Mouse (Mus musculus) heart, postnatal 14 days (tissue): Measurements from ENCODE around the gene Cdt1. TPM values are rescaled to one million over a fixed set of nuclear protein-coding genes. Genes with fewer than 3 reads are reported as not detected.
"Not testable (repeated sequence)": the region's sequence is repeated elsewhere in the genome, so short reads cannot be mapped to it uniquely, and the experiment has no call there.

Experiments
- DNase-seq, 2 experiments: peaks; one replicate each; pipeline ENCODE4 v3.0.0; 2021 to 2022
- intact Hi-C: fragments of 180-260 bp; cut with DNase I; formaldehyde crosslinking; loops from one replicate; pipeline ENCODE4 v1.15.1; 2025
- total RNA-seq, 2 experiments: library from RNA; stranded (reverse); gene quantifications; 2 replicates each; pipeline ENCODE4 v1.2.3; 2021

The Cdt1 gene
- total RNA-seq, 2 experiments from 2014 or later: 3.6 to 4.6 TPM

DNA sequence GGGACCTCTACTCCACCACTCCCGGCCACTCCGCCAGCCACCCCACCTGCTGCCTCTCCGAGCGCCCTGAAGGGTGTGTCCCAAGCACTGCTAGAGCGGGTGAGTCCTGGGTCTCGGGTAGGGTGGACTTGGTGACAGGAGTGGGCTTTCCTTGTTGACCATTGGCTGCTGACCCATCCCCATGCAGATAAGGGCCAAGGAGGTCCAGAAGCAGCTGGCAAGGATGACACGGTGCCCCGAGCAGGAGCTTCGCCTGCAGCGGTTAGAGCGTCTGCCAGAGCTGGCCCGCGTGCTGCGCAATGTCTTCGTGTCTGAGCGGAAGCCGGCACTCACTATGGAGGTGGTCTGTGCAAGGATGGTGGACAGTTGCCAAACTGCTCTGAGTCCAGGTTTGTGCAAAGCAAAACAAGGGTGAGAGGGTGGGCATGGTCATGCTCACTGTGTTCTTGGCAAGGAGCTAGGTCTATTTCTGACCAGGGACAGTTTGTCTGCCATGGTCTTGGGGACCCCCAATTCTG is 4.0 kb downstream of the Cdt1 start:
- no peak for DNase-seq
- intact Hi-C loops: no loop called here

DNA sequence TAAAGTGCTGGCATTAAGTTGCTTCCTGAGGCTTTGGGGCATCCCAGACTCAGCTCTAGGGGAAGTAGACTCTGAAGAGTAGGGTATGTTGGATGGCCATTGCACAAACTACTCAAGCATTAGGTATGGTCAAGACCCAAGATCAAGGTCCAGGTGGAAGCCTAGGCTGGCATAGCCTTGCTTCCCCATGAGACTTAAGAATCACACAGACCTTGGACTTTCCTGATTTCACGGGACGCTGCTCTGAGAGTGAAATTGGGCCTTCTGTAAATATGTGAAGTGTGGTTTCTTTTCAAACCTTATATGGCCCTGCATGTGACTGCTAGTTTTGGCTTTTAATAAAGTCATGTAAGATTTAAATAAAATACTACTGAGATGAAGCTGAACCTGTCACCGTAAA is 4.9 kb downstream of the Cdt1 start:
- no peak for DNase-seq
- intact Hi-C loops: no loop called here

DNA sequence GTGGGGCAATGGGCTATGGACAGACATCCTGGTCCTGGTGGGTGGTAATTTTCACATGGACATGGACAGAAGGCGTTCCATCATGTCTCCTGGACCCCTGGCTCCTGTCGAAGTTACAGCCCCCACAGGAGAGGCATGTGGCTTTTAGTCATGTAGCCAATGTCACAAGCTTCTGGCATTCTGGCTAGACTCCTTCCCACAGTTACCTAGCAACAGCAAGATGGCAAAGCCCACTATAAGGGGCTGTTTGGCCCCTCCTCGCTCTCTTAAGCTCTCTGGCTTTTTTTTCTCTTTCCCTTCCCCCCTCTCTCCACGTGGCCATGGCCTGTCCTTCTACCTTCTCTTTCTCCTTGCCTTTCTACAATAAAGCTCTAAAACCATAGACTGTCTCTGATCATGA is 5.4 kb downstream of the Cdt1 start:
- intact Hi-C loops, DNase-seq: not testable (repeated sequence)

DNA sequence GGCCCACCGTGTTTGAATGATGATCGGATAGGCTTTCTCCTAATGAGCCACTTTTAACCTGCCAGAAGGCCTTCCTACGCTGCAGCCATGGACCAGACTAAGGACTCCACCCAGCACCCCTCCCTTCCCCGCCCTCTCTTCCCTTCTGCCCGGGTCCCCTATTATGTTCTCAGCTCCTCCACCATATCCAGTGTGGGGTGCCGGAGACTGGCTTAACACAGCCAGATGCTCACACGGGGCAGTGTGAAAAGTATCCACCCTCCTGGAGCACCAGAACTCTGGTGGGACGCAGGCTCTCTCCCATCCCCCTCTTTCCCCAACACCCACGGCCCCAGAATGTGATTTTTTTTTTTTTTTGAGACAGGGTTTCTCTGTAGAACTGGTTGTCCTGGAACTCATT is 5.8 kb downstream of the Cdt1 start:
- DNase-seq: no peak
- intact Hi-C loops: no loop called here

DNA sequence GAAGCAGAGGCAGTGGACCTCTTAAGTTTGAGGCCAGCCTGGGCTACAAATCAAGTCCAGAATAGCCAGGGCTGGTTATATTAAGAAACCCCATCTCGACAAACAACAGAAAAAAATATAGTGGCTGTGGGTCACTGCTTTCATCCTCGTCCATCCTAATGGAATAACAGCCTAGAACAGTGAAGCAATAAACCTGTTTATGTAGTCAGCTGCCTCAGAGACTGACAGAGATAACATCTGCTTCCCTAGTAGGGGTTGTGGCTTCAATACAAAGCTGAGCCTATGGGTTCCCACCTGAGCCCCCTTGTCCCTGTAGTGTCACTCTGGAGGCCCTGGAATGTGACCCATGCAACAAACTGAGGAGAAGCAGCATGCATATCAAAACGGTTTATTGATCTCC is 6.4 kb downstream of the Cdt1 start:
- DNase-seq: no peak
- intact Hi-C loops: no loop called here

DNA sequence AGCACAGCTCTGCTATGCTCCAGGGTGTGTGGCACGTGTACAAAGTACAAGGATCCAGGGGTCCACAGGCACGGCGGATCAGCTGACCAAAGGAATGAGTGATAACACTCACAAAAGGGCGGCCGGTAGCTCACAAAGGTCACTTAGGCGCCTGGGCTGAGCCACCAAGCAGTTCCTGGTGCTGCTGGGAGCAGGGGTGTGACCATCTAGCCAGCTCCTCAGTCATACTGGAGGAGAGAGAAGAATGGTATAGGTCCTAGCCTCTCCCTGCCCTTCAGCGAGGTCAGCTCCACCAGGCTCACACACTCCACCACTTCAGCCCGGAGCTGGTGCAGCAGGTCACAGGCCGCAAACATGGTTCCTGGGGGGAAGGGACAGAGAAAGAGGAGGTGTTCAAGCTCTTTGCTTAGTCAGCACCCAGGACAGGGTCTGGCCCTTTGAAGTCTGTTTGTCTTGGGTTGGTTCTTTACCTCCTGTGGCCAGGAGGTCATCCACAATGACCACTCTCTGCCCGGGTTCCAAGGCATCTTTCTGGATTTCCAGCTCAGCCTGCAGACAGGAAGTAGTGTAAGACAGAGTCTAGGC is 6.9 kb downstream of the Cdt1 start:
- intact Hi-C loops: no loop called here
- DNase-seq: no peak

DNA sequence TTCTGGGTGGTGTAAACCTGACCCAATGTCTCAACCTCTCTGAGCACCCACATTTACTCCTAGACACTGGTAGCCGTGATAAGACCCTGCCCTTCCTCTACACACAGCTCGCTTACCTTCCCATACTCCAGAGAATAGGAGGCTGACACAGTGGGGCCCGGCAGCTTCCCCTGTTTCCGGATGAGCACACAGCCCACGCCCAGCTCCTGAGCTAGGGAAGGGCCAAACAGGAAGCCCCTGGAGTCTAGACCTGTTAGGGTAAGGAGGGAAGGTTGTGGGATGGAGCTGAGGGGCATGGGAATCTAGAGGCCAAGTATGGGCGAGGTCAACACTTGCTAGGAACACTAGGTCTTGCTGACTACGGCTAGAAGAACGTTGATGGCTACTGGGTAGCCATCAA is 7.5 kb downstream of the Cdt1 start:
- DNase-seq: no peak
- intact Hi-C loops: no loop called here

DNA sequence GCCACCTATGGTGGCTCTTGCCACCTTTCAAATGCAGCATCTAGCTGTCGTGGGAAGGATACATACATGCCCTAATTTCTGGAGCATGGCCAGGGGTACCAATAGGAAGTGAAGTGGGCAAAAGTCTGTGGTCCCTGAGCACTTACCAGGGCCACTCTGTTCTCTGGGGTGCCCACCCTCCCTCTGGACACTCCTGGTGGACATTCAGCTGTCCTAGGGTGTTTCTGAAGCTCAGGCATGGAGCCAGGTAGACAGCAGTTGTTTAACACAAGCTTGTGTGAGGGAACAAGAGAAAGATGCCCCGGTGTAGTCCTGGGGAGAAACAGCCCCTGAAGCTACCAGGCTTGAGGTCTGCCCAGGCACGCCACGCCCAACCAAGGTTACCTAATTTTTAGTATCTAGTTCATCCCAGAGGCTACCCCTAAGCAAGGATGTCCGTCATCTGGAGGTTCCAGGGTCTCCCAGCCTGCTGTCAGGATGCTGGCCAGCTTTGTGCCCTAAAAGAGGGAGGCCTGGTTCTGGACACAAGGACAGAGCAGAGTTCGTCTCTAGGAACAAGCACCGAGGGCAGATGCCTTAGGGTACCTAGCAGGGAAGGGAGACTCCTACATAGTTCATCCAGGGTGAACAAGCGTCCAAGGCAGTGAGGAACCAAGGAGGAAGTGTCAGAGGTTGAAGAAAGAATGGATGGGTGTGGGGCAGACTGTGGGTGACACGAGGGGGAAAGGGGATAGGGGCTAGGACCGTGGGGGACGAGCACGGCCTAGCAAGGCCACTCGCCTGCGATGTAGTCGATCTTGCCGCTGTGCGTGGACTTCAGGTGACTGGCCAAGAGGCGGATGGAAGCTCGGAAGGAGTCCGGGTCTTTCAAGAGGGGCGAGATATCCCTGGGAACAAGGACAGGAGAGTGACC is 8.2 kb downstream of the Cdt1 start:
- DNase-seq: no peak
- intact Hi-C loops: no loop called here

DNA sequence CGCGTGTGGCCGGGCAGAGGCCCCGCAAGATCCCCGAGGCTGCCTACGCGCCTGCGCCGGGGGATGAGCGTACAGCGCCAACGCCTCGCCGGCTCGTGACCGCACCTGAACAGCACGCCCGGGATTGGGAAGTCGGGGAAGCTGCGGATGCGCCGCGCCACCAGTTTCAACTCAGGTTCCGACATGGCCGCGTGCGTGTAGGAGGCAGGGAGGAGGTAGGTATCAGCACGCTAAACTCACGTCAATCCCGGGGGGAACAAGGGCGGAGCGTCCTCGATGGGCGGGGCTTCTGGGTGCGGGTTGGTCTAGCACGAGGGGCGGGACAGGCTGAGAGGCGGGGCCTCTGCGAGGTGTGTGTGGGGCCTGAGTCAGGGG is 8.8 kb downstream of the Cdt1 start, which contains the start of gene Aprt:
Aprt (minus strand) TSS at position 262 of the 375 bp plus-strand sequence.
- peak; percentile 87 to 91 for DNase-seq
- intact Hi-C loops: no loop called here

DNA sequence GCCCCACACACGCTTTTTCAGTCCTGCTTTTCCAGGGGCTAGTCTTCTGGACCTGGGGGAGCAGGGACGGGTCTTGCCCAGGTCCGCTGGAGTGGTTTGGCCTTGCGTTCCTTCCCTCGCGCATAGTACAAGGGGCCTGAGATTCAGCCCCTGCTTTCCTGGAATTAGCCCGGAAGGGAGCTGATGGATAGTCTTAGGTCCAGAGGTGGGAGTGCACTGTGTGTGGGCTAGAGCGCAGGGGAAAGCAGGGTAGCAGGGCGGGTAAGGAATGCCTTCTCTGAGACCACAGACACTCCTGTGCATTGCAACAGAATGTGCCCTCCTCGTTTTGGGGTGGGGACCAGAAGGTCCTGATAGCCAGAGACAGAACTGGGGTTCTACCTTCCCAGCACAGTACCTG is 9.3 kb downstream of the Cdt1 start:
- intact Hi-C loops: no loop called here
- DNase-seq: no peak

DNA sequence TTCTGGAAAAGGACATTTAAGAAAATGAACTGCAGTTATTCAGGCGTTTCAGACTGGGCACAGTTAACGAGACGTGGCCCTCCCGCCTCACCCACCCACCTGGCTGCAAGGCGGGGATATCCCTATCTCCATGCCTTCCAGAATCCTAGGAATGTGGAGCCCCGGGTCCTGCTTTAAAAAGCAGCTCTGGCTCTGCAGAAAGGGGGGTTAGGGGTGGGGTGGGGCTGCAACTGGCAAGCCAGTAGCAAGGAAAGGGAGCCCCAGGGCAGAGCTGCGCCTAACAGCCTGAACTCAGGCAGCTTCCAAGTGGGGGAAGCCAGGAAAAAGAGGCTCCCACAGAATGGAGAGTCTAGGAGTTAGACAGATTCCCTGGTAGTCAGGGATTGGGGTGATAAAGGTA is 11.4 kb downstream of the Cdt1 start:
- DNase-seq: no peak
- intact Hi-C loops: no loop called here

DNA sequence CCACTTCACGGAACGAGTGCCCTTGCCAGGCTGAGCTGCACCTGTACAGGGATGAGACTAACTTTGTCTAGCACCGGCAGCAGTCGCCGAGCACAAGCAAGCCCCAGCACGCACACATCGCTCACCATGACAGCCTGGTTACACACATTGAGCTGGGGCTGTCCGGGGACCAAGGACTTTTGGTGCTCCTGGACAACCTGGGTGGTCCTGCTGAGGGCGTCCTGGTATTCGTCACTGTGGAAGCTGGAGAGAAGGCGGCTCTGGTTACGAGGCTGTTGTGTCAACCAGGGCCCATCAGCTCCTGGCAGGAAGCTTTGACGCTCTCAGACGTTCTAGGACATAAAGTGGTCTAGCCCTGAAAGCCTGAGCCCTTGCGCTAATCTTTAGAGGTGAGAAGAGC is 13.1 kb downstream of the Cdt1 start:
- DNase-seq: no peak
- intact Hi-C loops: no loop called here

DNA sequence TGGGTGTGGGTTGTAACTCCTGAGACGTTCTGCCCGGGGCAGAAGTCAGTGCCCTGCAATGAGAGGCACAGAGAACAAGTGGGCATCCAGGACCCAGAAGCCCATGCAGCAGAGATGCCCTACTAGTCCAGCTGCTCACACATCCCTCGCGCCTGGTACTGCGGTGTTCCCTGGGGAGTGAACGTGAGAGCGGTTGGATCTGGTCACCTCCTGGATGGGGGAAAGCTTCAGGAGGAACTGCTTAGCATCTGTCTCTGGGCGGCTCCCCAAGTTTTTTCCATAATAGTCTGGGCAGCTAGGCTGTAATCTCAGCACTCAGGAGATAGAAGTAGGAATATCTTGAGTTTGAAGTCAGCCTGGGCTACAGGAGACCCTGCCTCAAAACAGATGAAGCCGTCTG is 17.2 kb downstream of the Cdt1 start:
- intact Hi-C loops: no loop called here
- no peak for DNase-seq

DNA sequence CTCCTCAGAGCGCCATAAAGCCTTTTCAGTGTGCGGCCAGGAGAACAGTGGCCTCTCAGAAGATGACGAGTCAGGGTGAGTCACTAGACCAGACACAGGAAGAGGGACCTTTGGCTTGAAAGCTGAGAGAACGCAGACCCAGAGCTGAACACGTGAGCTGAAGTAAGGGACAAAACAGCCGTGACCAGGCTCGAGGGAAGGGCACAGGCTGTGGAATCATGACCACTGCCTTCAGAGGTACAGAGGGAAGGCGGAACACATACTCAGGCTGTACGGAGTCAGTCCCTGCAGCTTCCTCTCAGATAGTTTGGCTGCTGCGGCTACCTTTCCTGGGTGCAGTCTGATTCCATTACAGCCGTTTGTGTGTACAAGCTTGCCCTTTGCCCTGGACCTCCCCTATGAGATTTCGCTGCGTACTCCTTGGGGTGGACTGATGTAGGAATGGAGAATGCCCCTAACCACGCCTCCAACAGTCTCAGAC is 17.6 kb downstream of the Cdt1 start:
- intact Hi-C loops: no loop called here
- no peak for DNase-seq

DNA sequence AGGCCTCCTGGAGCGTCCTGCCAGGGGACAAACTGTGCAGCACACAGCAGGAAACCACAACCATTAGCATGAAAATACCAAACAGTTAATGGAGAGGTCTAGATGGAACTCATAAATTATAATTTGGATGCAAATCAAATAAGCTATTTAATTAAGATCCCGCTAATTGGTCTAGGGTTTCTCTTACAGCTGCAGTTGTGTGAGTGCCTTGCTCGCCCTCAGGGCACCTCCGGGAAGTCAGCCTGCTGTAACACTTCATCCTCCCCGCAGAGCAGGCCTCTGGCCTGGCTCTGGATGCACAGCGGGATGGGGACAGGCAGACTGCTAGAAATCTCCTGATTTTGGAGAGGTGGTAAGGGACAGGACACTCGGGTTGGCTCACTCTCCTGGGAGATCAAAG is 18.4 kb downstream of the Cdt1 start:
- intact Hi-C loops: no loop called here
- DNase-seq: no peak

DNA sequence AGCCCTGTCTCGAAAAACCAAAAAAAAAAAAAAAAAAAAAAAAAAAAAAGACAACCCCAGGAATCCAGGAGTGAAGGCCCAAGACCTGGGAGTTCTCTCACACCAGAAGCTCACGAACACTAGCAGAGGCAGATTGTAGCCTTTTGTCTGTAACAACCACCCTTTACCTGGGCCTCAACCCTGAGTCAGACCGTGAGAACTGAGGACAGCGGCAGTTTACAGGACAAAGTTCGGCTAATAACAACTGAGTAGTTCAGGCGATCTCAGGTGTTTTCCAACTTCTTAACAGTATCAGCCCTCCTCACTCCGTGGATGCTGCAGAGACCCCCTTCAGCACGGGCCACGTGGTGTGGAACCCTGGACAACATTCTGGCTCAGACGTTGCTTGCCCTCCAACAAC is 18.9 kb downstream of the Cdt1 start:
- DNase-seq: no peak

DNA sequence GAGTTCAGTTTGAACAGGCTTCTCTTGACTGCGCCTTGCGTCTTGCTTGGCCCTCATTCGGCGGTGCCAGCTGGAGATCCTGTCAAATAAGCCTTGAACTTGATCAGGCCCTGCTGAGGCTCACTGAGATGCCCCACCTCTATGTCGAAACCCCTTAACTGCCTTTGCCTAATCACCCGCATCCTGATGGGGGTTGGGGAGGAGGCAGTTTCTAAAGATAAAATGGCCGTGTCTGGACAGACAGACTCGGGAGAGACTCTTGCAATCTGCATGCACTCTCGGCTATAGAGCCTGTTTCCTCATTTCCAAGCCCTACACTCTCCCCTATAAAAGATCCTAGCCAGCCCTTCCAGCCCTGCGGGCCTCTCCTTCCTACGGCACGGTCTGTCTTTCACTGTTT is 25.4 kb downstream of the Cdt1 start:
- no peak for DNase-seq
- intact Hi-C loops: no loop called here

More for the DNA sequence above, 18.9 kb downstream of the Cdt1 start:
- intact Hi-C loops: no loop called here

DNA sequence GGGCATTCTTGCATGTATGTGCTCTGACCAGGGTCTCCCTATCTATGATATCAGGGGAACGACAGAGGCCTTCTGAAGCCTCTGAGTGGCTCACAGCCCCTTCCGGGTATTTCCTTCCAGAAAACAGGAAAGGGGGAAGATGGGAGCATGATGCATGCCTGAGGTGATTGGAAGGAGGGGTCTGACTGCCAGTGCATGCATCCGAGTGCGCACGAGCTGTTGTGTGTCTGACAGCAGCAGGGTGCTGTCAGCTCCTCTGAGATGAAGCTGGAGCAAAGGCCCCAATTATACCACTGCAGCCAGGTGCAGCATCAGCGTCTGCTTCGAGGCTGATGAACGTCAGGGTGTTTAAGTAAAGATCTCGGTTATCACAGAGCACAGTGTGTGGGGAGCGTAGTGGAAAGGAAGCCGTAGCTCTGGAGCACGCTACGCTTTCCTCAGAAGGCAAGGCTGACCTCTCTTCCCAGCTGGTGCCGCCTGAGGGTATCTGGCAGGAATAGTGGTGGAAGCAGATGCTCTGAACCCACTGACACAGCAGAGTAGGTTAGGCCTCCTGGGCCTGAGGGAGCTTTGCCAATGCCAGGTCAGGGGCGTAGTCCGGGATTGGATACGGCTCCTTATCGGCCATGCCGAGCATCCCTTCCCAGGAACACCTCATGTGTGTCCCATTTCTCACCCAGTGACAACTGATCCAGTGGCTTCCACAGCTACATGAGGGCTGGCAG is 26.1 kb downstream of the Cdt1 start:
- DNase-seq: no peak
- intact Hi-C loops: no loop called here

DNA sequence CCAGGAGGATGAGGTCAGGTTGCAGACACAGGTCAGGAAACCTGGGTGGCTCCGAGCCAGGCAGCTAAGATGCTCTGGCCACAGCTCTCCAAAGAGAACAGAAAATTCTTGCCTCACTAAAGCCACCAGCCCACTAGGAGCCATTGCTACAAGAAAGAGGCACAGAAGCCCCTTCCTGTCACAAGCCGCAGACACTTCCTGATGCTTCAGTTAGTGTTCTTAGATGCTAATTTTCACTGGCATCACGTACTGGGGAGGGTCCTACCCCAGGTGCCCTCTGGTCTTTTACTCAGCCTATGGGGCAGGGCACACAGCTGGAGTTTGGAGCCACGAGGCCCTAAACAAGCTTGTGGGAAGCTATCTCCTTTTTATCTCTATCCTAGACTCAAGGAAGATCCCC is 28.2 kb downstream of the Cdt1 start:
- intact Hi-C loops: no loop called here
- DNase-seq: no peak

DNA sequence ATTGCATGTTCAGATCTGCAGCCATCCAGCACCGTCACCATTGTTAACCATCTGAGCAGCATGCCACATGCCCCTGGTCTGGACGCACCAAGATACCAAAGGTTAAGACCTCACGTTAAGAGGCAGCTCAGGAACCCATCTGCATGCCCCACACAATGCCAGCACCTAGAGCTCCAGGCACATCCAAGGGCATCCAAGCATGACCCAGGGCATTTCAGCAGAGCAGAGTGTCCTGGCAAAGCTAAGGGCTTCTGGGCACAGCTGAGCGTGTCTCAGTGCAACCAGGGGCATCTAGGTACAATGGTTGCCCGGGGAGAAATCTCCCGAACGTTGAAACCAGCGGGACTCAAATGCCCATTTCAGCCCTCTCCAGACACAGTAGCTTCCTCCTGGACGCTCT is 32.9 kb downstream of the Cdt1 start:
- intact Hi-C loops: no loop called here
- DNase-seq: no peak

DNA sequence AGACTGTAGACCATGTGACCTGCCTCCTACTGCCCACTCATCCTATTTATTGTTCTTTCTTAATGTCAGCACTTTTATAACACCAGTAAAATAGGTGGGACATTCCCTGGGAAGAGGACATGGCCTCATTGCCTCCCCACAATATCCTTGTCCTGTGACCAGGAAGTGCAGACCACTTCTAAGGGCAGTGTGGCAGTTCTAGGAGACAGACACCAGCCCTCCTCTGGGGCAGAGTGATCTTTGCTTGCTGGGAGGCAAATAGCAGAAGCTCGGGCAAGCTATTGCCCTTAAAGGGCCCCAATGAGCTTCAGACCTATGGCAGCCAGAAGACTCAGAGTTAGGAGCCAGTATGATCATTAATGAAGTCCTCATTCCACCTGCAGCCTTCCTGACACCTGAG is 36.8 kb downstream of the Cdt1 start:
- intact Hi-C loops: no loop called here
- no peak for DNase-seq
